Mouse (Mus musculus) retina, adult 2 months (tissue): ENCODE measurements at regions not wholly inside any gene's neighbourhood (a gene's known extent, or its start where the extent isn't known, plus 50 kb on each side); places are given as distances from the start of the nearest gene placed in this dataset.
"Not testable (repeated sequence)": the region's sequence is repeated elsewhere in the genome, so short reads cannot be mapped to it uniquely, and the experiment has no call there.

ENCODE experiments used
- DNase-seq: peaks from one replicate; pipeline ENCODE4 v3.0.0-alpha.2; 2012; ENCODE audit warnings: low read depth, low spot score

- DNase-seq = no peak
Measured at GRCm38 (mm10) chr14:102199430-102199829, 469.7 kb downstream of the Lmo7 start.

- DNase-seq = no peak
Measured at GRCm38 (mm10) chr14:102190786-102191185, 461.0 kb downstream of the Lmo7 start.

- DNase-seq = no peak
Measured at GRCm38 (mm10) chr14:102181269-102181668, 451.5 kb downstream of the Lmo7 start.

- no peak for DNase-seq
Measured at GRCm38 (mm10) chr14:102171775-102172174, 442.0 kb downstream of the Lmo7 start.

- DNase-seq = no peak
Measured at GRCm38 (mm10) chr14:102161291-102162284, 431.8 kb downstream of the Lmo7 start.

- DNase-seq = not testable (repeated sequence)
Measured at GRCm38 (mm10) chr14:102150410-102150809, 420.7 kb downstream of the Lmo7 start.

- DNase-seq = no peak
Measured at GRCm38 (mm10) chr14:102142720-102143119, 413.0 kb downstream of the Lmo7 start.

GRCm38 (mm10) chr14:102138936-102139335, 409.2 kb downstream of the Lmo7 start:
- no peak for DNase-seq

GRCm38 (mm10) chr14:102118166-102118565, 388.4 kb downstream of the Lmo7 start:
- DNase-seq = no peak

- DNase-seq = no peak
Measured at GRCm38 (mm10) chr14:102106165-102106564, 376.4 kb downstream of the Lmo7 start.

GRCm38 (mm10) chr14:102094105-102094504, 364.3 kb downstream of the Lmo7 start:
- DNase-seq = no peak

- DNase-seq = no peak
Measured at GRCm38 (mm10) chr14:102092557-102092956, 362.8 kb downstream of the Lmo7 start.

- DNase-seq = no peak
Measured at GRCm38 (mm10) chr14:102048932-102049331, 319.2 kb downstream of the Lmo7 start.

GRCm38 (mm10) chr14:102048485-102048884, 318.7 kb downstream of the Lmo7 start:
- DNase-seq = no peak

- DNase-seq = no peak
Measured at GRCm38 (mm10) chr14:102038145-102038544, 308.4 kb downstream of the Lmo7 start.

- no peak for DNase-seq
Measured at GRCm38 (mm10) chr14:102037487-102037886, 307.7 kb downstream of the Lmo7 start.

GRCm38 (mm10) chr14:102031047-102031903, 301.5 kb downstream of the Lmo7 start:
- DNase-seq = no peak

- DNase-seq = no peak
Measured at GRCm38 (mm10) chr14:102024646-102025045, 294.9 kb downstream of the Lmo7 start.

GRCm38 (mm10) chr14:102020161-102020605, 290.4 kb downstream of the Lmo7 start:
- no peak for DNase-seq

- DNase-seq = no peak
Measured at GRCm38 (mm10) chr14:102019320-102019719, 289.6 kb downstream of the Lmo7 start.

GRCm38 (mm10) chr14:102016572-102016971, 286.8 kb downstream of the Lmo7 start:
- DNase-seq = no peak

GRCm38 (mm10) chr14:102014976-102015603, 285.3 kb downstream of the Lmo7 start:
- DNase-seq = no peak
